Mouse (Mus musculus): ENCODE measurements at regions not wholly inside any gene's neighbourhood (a gene's known extent, or its start where the extent isn't known, plus 50 kb on each side); places are given as distances from the start of the nearest gene placed in this dataset.
"Not testable (repeated sequence)": the region's sequence is repeated elsewhere in the genome, so short reads cannot be mapped to it uniquely, and the experiment has no call there.

GRCm38 (mm10) chr12:77597627-77598333, 359.9 kb downstream of the Fut8 start:
- 50% methylated on average over 3 of the region's 3 CpGs for WGBS
- no peak overlapping the region for H3K4me2 ChIP-seq (ENCODE audit: low read depth, low read length)
- H3K36me3 ChIP-seq (ENCODE audit: control insufficient read depth, insufficient read depth, low read length) = no peaks in the 10 kb centered on the region
- no peak overlapping the region for H3K9ac ChIP-seq (replicated peaks; ENCODE audit: low read depth, low read length)
- no peak overlapping the region for H3K4me3 ChIP-seq (ENCODE audit: low read depth, low read length)
- H3K27me3 ChIP-seq (ENCODE audit: control insufficient read depth, insufficient read depth, low read length) = no peaks in the 10 kb centered on the region
- H3K9me3 ChIP-seq (ENCODE audit: control insufficient read depth, low read length) = no peaks in the 10 kb centered on the region
- H3K4me1 ChIP-seq (ENCODE audit: control insufficient read depth, insufficient read depth, low read length) = no peaks in the 10 kb centered on the region
- no peak overlapping the region for H3K27ac ChIP-seq (ENCODE audit: low read depth, low read length)
- no peak for ATAC-seq (ENCODE audit: low read depth)

DNA sequence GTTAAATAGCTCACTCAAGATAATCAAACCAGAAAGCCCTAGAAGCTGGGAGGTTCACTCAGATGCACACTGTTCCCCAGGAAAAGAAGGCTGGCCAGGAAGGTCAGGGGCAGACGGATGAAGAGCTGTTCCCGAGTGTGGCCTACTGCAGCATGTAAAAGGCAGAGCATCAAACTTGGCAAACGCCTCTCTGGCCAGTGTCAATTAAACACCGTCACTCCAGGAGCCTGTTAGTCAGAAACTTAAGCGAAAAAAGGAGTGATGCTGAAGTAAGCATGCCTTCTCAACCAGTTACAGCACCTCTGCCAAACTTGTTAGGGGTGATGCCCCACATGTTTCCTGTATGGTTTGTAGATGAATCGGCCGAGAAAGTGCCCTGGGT, 360.4 kb downstream of the Fut8 start:
- WGBS = 70% methylated on average over 7 of the region's 7 CpGs
- H3K9ac ChIP-seq (replicated peaks; ENCODE audit: low read depth, low read length) = no peak overlapping the region
- H3K27ac ChIP-seq (ENCODE audit: low read depth, low read length) = no peak overlapping the region
- no peaks in the 10 kb centered on the region for H3K9me3 ChIP-seq (ENCODE audit: control insufficient read depth, low read length)
- no peaks in the 10 kb centered on the region for H3K4me1 ChIP-seq (ENCODE audit: control insufficient read depth, insufficient read depth, low read length)
- H3K27me3 ChIP-seq (ENCODE audit: control insufficient read depth, insufficient read depth, low read length) = no peaks in the 10 kb centered on the region
- no peak overlapping the region for H3K4me2 ChIP-seq (ENCODE audit: low read depth, low read length)
- no peak for ATAC-seq (ENCODE audit: low read depth)
- H3K4me3 ChIP-seq (ENCODE audit: low read depth, low read length) = no peak overlapping the region
- H3K36me3 ChIP-seq (ENCODE audit: control insufficient read depth, insufficient read depth, low read length) = no peaks in the 10 kb centered on the region

DNA sequence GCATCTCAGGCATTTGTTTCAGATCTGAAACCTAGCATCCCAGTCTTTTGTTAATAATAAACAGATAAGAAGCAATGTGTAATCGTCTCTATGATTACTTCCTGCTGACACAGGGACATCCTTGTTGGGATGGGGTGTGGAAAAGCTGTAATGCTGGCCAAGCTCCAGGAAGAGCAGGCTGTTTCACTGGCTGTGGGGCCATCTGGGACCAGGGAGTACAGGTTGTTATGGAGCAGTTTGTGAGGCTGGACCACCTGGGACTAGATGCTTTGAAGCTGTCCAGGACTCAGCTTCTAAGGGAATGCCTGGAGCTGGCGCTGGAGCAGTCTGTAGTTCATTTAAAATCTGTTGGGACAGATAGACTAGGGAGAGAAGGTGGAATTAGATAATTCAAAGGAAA, 361.5 kb downstream of the Fut8 start:
- WGBS = 51% methylated on average over 2 of the region's 2 CpGs
- H3K36me3 ChIP-seq (ENCODE audit: control insufficient read depth, insufficient read depth, low read length) = no peaks in the 10 kb centered on the region
- H3K27ac ChIP-seq (ENCODE audit: low read depth, low read length) = no peak overlapping the region
- no peaks in the 10 kb centered on the region for H3K27me3 ChIP-seq (ENCODE audit: control insufficient read depth, insufficient read depth, low read length)
- no peak overlapping the region for H3K4me3 ChIP-seq (ENCODE audit: low read depth, low read length)
- no peaks in the 10 kb centered on the region for H3K9me3 ChIP-seq (ENCODE audit: control insufficient read depth, low read length)
- H3K4me1 ChIP-seq (ENCODE audit: control insufficient read depth, insufficient read depth, low read length) = no peaks in the 10 kb centered on the region
- no peak overlapping the region for H3K9ac ChIP-seq (replicated peaks; ENCODE audit: low read depth, low read length)
- ATAC-seq (ENCODE audit: low read depth) = no peak
- no peak overlapping the region for H3K4me2 ChIP-seq (ENCODE audit: low read depth, low read length)

DNA sequence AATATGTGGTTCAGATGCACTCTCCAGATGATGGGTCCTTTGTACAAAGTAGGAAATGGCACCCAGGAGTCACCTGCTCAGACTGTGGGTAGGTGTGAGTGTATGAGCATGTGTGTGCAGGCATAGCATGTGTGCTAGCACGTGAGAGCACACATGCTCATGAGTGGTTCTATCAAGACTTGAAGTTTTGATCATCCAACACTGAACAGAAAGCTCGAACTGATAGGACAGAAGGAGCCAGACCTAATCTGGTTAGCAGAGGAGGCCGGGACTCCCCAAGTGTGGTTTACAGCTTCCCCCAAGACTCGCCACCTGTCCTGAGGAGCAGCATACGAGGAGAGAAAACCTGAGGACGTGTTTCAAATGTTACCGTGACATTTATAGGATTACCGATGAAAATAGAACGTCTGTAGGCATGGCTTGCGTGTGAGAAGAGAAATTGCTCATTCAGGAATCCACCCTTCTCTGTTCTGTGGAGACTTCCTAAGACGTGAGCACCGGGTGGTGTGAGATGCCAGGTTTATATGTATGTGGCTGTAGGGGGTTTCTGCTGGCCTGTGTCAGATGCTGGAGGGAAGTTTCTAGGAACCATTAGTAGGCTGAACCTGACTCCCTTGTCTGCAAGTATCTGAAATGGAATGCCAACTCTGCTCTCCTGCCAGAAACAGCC, 366.0 kb downstream of the Fut8 start:
- Histone ChIP-seq H3K4me3 (ENCODE audit: low read depth, low read length) (no peak overlapping the region), H3K36me3 (ENCODE audit: control insufficient read depth, insufficient read depth, low read length) (no peaks in the 10 kb centered on the region), H3K27me3 (ENCODE audit: control insufficient read depth, insufficient read depth, low read length) (no peaks in the 10 kb centered on the region), H3K9me3 (ENCODE audit: control insufficient read depth, low read length) (no peaks in the 10 kb centered on the region), H3K9ac (replicated peaks; ENCODE audit: low read depth, low read length) (no peak overlapping the region), H3K4me2 (ENCODE audit: low read depth, low read length) (no peak overlapping the region), H3K4me1 (ENCODE audit: control insufficient read depth, insufficient read depth, low read length) (no peaks in the 10 kb centered on the region), H3K27ac (ENCODE audit: low read depth, low read length) (no peak overlapping the region)
- 92% methylated on average over 12 of the region's 12 CpGs for WGBS
- no peak for ATAC-seq (ENCODE audit: low read depth)

DNA sequence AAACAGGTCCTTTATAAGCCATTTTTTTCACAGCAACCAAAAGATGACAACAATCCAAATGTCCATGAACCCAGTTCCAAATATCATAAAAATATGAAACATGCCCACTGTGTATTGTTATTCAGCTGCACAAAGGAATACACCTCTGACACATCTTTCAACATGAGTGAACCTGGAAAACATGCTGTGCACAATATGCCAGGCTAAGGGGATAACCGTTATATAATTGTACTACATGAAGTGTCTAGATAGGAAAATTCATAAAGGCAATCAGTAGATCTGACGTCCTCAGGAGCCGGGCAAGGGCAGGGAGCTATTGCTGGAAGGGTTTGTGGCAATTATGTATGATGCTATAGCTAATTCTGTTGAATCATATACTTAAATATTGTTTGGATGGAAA, 379.6 kb downstream of the Fut8 start:
- no peak overlapping the region for H3K27ac ChIP-seq (ENCODE audit: low read depth, low read length)

GRCm38 (mm10) chr12:77622243-77622642, 384.3 kb downstream of the Fut8 start:
- Histone ChIP-seq H3K9ac (replicated peaks; ENCODE audit: low read depth, low read length) (no peak overlapping the region), H3K4me3 (ENCODE audit: low read depth, low read length) (no peak overlapping the region), H3K9me3 (ENCODE audit: control insufficient read depth, low read length) (no peaks in the 10 kb centered on the region), H3K36me3 (ENCODE audit: control insufficient read depth, insufficient read depth, low read length) (no peaks in the 10 kb centered on the region), H3K4me1 (ENCODE audit: control insufficient read depth, insufficient read depth, low read length) (no peaks in the 10 kb centered on the region), H3K4me2 (ENCODE audit: low read depth, low read length) (no peak overlapping the region), H3K27ac (ENCODE audit: low read depth, low read length) (no peak overlapping the region), H3K27me3 (ENCODE audit: control insufficient read depth, insufficient read depth, low read length) (no peaks in the 10 kb centered on the region)
- no peak for ATAC-seq (ENCODE audit: low read depth)

More for the DNA sequence above, 379.6 kb downstream of the Fut8 start:
- Histone ChIP-seq H3K4me2 (ENCODE audit: low read depth, low read length) (no peak overlapping the region), H3K4me1 (ENCODE audit: control insufficient read depth, insufficient read depth, low read length) (no peaks in the 10 kb centered on the region), H3K4me3 (ENCODE audit: low read depth, low read length) (no peak overlapping the region), H3K9me3 (ENCODE audit: control insufficient read depth, low read length) (no peaks in the 10 kb centered on the region), H3K9ac (replicated peaks; ENCODE audit: low read depth, low read length) (no peak overlapping the region), H3K36me3 (ENCODE audit: control insufficient read depth, insufficient read depth, low read length) (no peaks in the 10 kb centered on the region), H3K27me3 (ENCODE audit: control insufficient read depth, insufficient read depth, low read length) (no peaks in the 10 kb centered on the region)
- no peak for ATAC-seq (ENCODE audit: low read depth)
- WGBS = 98% methylated on average over 3 of the region's 3 CpGs

DNA sequence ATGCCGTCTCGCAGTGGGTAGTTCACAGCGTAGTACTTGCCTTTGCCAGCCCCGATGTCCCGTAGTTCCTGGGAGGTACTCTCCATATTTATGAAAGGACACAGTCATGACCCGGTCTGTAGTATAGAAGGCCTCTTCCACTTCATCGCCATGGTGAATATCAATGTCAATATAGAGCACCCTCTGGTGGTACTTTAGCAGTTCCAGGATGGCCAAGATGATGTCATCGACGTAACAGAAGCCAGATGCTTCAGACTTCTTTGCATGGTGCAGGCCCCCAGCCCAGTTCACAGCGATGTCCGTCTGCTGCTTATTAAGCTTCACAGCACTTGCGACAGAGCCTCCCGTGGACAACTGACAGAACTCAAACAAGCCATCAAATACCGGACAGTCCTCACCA, 386.4 kb downstream of the Fut8 start:
- 92% methylated on average over 14 of the region's 14 CpGs for WGBS

DNA sequence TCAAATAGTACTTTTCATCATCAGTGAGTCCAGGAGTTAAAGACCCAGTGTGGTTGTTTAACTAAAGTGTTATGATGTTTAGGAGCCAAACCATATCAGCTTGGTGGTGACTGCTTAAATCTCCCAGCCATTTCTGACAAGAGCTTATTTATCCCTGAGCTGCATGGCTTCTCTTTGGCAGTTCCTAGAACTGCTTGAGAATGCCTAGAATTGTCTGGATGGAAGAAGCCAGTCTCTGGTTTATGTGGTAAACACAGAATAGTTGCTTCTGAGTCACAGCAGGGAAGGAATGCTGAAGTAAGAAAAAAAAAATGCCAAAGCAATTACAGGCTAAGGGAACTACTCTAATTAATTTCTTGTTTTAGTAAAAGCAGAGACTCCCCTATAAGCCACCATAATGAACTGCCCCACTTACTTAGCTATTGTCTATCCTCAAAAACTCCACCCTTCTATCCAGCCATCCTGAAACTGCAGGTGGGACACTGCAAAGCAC, 390.5 kb downstream of the Fut8 start:
- no peaks in the 10 kb centered on the region for H3K4me1 ChIP-seq (ENCODE audit: control insufficient read depth, insufficient read depth, low read length)
- H3K4me3 ChIP-seq (ENCODE audit: low read depth, low read length) = no peak overlapping the region
- no peak for ATAC-seq (ENCODE audit: low read depth)
- no peaks in the 10 kb centered on the region for H3K9me3 ChIP-seq (ENCODE audit: control insufficient read depth, low read length)
- no peak overlapping the region for H3K9ac ChIP-seq (replicated peaks; ENCODE audit: low read depth, low read length)
- H3K27ac ChIP-seq (ENCODE audit: low read depth, low read length) = no peak overlapping the region
- no peaks in the 10 kb centered on the region for H3K27me3 ChIP-seq (ENCODE audit: control insufficient read depth, insufficient read depth, low read length)
- no peaks in the 10 kb centered on the region for H3K36me3 ChIP-seq (ENCODE audit: control insufficient read depth, insufficient read depth, low read length)
- no peak overlapping the region for H3K4me2 ChIP-seq (ENCODE audit: low read depth, low read length)

More for the DNA sequence above, 386.4 kb downstream of the Fut8 start:
- not testable (repeated sequence) for H3K4me3 ChIP-seq (ENCODE audit: low read depth, low read length); H3K4me1 ChIP-seq (ENCODE audit: control insufficient read depth, insufficient read depth, low read length); H3K27ac ChIP-seq (ENCODE audit: low read depth, low read length); H3K36me3 ChIP-seq (ENCODE audit: control insufficient read depth, insufficient read depth, low read length); H3K4me2 ChIP-seq (ENCODE audit: low read depth, low read length); ATAC-seq (ENCODE audit: low read depth); H3K27me3 ChIP-seq (ENCODE audit: control insufficient read depth, insufficient read depth, low read length); H3K9me3 ChIP-seq (ENCODE audit: control insufficient read depth, low read length); H3K9ac ChIP-seq (replicated peaks; ENCODE audit: low read depth, low read length)

GRCm38 (mm10) chr12:77633981-77634650, 396.2 kb downstream of the Fut8 start:
- Histone ChIP-seq H3K4me3 (ENCODE audit: low read depth, low read length) (no peak overlapping the region), H3K4me1 (ENCODE audit: control insufficient read depth, insufficient read depth, low read length) (no peaks in the 10 kb centered on the region), H3K9me3 (ENCODE audit: control insufficient read depth, low read length) (no peaks in the 10 kb centered on the region), H3K4me2 (ENCODE audit: low read depth, low read length) (no peak overlapping the region), H3K9ac (replicated peaks; ENCODE audit: low read depth, low read length) (no peak overlapping the region), H3K36me3 (ENCODE audit: control insufficient read depth, insufficient read depth, low read length) (no peaks in the 10 kb centered on the region), H3K27ac (ENCODE audit: low read depth, low read length) (no peak overlapping the region), H3K27me3 (ENCODE audit: control insufficient read depth, insufficient read depth, low read length) (no peaks in the 10 kb centered on the region)
- 36% methylated on average over 10 of the region's 10 CpGs for WGBS
- ATAC-seq (ENCODE audit: low read depth) = no peak

Data from neural tube, embryonic 14.5 days (tissue).